Mouse (Mus musculus) MEL (cell line): ENCODE measurements around the gene Naa16.

Experiments
- CTCF ChIP-seq, 3 experiments: IDR thresholded peaks in 2 of 3; conservative IDR thresholded peaks in 1 of 3; 2 replicates each; pipeline ENCODE4 v1.5.1; 2011 to 2012; ENCODE audit warnings: low read length in 3 of 3, low read depth in 2 of 3, mild to moderate bottlenecking in 2 of 3, improper control_type of control experiment in 1 of 3, inconsistent platforms in 1 of 3, mixed read lengths in 1 of 3, moderate library complexity in 1 of 3; ENCODE audit not compliant: control insufficient read depth in 1 of 3, insufficient read depth in 1 of 3, poor library complexity in 1 of 3, severe bottlenecking in 1 of 3
- MAX ChIP-seq: IDR thresholded peaks from 2 replicates; pipeline ENCODE4 v1.6.1; 2011; ENCODE audit warnings: low read length, improper control_type of control experiment
- POLR2A ChIP-seq, 2 experiments: IDR thresholded peaks; 2 replicates each; pipeline ENCODE4 v1.6.1; 2011 to 2012; ENCODE audit warnings: low read length in 2 of 2, mild to moderate bottlenecking in 2 of 2, control low read depth in 1 of 2, improper control_type of control experiment in 1 of 2, low read depth in 1 of 2, moderate library complexity in 1 of 2; ENCODE audit not compliant: control insufficient read depth in 1 of 2, insufficient read depth in 1 of 2, poor library complexity in 1 of 2
- TCF12 ChIP-seq: IDR thresholded peaks from 2 replicates; pipeline ENCODE4 v1.6.1; 2014; ENCODE audit warnings: low read depth, mild to moderate bottlenecking, inconsistent platforms, low read length, improper control_type of control experiment, moderate library complexity

GRCm38 (mm10) chr14:79284616-79285015 lies 106.0 kb downstream of the Naa16 start:
- TF ChIP-seq CTCF (IDR thresholded peaks at IDR 0.05 in 2 of 3, conservative IDR thresholded peaks at IDR 0.05 in 1 of 3; ENCODE audit: control insufficient read depth in 1 of 3, insufficient read depth in 1 of 3, low read depth in 2 of 3, low read length in 3 of 3, poor library complexity in 1 of 3, severe bottlenecking in 1 of 3): no peak
- no peak for TF ChIP-seq POLR2A (IDR thresholded peaks at IDR 0.05; ENCODE audit: control insufficient read depth in 1 of 2, insufficient read depth in 1 of 2, low read depth in 1 of 2, low read length in 2 of 2, poor library complexity in 1 of 2)
- TF ChIP-seq MAX: no peak
- no peak for TF ChIP-seq TCF12
